Mouse (Mus musculus): ENCODE data around the gene Emp2.

Gene Emp2

DNA sequence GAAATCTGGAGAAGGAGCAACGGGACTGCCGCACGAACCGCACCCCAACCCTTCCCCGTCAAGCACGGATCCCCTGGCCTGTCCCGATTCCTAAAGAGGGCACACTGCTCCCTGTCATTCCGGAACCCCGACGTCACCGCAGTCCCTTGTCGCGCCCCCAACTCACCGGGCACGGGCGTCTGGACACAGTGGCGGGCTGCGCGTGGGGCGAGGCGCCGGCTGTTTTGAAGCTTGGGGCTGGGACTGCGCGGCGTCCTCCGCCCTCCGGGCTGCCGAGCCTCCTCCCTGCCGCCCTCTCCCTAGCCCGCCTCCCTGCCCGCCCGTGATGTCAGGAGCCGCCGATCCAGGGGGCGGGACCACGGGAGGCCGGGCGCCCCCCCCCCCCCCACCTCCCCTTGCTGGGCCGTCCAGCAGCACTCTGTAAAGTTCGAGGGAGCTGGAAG lies at the start of gene Emp2:
Gene Emp2, minus strand, starts transcription at position 323 of the 443 bp plus-strand sequence.
- in situ Hi-C loops (cut with MboI, MseI) = no loop called here

DNA sequence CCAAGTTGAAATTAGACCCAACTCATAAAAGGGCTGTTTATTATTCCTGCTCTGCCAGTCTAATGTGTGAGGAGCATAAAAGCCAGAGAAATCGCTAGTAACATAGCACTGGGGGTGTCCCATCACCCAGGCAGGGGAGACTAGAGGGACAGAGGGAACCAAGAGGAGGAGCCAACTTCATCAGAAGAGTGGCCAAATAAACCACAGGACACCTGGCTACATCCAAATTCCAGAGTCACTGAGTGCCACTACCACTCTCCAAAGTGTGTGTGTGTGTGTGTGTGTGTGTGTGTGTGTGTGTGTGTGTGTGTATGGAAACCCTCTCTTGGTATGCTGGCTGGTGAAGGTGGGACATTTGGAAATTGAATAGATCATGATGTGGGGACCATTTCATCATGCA lies 49.3 kb upstream of the Emp2 start:
- in situ Hi-C loops (cut with MboI, MseI) = loop anchor here (10.0 kb wide), 1 partner anchor 298 kb away; no protein-coding TSS in a partner anchor

DNA sequence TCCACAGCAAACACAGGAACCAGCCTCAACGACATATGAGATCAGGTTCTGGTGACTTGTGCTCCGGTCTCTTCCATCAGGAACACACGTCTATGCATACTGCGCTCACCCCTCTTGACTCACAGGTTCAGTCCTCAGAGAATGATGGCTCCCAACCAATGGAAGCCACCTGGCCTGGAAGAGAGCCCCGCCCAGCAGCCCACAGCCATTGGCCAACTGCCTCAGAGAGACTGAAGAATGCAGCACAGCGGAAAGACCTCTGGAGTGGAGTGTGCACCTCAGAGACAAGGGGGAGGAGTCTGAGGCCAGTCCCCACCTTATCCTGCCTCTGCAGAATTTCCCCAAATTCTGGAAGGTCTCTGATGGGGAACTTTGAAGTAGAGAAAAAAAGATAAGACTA lies 45.5 kb upstream of the Emp2 start:
- in situ Hi-C loops (cut with MboI, MseI) = no loop called here

DNA sequence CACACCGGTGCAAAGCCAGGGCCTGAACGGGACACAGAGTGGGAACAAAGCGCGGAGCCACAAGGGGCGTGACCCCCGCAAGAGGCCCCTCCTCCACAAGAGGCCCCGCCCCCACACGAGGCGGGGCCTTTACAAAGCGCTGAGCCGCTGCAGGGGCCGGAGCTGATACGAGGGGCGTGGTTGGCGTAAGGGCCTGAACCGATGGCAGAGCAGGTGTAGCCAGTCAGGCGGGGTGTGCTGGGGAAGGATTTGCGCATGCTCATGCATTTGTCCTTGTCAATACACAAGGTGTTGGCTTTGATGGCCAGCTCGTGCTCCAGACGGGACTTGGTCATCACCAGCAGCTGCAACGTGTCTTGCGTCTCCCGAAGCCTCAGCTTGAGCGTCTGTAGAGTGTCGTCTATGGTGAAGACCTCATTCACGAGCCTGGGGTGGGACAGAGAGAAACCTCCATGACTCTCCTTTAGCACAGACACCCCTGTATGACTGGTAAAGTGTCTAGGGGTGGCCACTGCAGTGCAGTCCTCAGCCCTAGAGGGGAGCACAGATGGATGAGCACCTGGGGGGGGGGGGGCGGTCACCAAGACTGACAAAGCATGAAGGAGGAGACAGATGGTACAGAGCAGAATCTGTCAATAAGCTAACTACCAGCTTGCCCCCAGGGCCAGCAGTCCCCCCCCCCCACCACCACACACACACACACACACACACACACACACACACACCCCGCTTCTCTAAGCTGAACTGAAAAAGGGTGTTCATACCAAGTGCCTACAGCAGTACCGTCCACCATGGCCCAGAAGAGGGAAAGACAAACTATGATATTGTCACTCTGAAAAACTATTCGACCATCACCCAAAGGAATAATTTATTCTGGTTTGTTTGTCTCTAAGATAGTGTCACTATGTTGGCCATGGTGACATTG lies 44.5 kb upstream of the Emp2 start:
- in situ Hi-C loops (cut with MboI, MseI) = no loop called here

DNA sequence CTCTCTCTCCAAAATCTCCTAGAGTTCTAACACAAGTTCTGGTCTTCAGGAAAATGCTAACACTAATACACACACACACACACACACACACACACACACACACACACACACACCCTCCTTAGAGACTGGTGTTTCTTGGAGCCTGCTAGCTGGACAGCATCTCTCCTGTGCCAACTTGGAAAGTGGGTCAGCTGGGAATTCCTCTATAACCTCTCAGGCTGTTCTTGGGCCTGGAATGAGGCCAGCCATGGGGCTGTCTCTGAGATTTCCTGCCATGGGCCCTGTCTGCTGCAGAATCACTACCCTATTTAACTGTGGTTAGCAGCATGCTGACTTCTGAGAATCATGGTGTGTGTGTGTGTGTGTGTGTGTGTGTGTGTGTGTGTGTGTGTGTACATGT lies 41.2 kb upstream of the Emp2 start:
- in situ Hi-C loops (cut with MboI, MseI) = no loop called here

DNA sequence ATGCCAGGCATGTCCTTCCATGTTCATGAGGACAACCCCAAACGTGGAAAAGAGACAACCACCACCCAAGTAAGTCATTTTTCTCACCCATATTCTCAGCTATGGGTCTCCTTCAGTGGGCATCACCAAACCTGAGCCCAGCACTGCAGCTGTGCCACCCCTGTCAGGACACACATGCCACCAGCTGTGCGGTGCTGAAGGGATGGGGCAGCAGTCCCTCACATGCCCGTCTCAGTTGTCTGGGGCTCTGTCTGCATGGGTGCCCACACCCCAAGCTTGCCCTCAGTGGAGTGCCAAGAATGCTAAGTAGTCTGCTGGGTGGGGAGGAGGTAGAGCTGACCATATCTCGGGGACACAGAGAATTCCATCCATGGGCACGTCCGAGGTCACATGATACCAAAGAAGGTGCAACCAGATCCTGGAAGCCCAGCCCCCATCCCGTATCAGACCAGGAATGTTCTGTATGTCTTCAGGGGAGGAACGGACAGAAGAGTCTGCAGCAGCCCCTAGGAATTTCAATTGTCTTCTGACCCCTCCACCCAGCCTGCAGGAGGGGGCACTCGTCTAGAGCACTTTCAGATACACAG lies 37.4 kb upstream of the Emp2 start:
- in situ Hi-C loops (cut with MboI, MseI) = no loop called here

DNA sequence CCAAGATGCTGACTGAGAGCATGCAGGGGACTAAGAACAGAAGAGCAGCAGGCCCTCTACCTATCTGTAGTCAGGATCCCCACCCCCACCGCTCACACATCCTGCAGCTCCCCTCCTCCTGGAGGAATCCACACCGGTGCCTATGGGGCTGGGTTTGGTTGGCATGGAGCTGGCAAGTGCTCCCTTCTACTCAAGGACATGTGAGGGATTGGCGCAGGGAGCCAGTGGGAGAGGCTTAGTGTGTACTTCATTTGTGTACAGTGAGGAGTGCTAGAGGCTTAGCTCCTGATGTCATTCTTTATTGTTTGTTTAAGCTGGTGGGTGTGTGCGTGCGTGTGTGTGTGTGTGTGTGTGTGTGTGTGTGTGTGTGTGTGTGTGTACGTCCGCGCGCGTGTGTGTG lies 36.1 kb upstream of the Emp2 start:
- in situ Hi-C loops (cut with MboI, MseI) = no loop called here

DNA sequence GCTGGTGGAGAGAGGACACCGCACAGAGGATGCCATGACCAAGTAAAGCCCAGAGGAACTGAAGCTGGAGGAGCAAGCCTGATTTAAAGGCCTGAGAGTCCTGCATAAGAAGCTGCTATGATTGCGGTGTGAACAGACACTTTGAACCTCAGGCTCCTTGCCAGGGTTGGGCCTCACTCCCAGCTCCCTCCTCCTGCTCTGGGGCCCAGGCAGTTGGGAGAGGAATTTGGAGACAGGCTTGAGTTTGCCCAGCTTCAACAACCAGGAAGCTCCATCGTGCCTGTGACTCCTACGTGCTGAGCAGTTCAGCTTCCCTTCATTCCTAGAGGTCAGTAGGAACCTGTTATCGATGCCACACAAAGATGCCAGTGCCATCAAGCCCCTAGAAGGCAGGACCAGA lies 35.7 kb upstream of the Emp2 start:
- in situ Hi-C loops (cut with MboI, MseI) = no loop called here

DNA sequence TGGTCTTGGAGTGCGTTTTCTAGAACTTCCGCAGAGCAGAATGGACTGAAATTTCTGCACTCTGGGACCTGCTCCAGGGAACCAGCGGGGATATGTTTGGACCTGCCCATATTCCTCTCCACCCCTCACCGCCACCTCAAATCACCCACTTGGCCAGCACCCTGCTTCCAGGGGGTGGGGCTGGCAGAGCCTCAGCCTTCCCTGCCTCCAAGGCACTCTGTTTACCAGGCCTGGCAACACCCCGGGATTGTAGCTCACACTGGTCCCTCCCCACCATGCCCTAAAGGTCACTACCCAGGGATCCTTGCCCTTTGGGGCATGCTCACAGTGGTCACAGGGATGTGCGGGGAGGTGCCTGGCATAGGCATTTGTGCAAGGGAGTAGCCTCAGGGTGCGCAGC lies 33.8 kb upstream of the Emp2 start:
- in situ Hi-C loops (cut with MboI, MseI) = no loop called here

DNA sequence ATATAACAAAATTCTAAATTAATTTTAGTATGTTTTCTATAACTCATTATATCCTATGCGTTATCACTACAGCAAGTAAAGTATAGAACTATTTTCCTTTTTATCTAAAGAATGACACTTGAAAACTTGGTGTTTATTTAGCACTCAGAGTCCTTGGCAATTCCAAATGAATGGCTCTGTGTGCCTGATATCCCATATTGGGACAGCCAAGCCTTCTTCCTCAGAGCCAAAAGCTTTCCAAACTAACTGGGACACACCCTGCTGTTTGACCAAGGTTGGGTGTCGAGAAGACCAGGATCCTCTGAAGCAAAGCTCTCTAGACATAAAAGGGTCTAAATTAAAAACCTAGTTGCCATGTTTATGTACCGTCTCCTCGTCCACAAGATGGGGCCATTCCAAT lies 27.3 kb upstream of the Emp2 start:
- in situ Hi-C loops (cut with MboI, MseI) = no loop called here

DNA sequence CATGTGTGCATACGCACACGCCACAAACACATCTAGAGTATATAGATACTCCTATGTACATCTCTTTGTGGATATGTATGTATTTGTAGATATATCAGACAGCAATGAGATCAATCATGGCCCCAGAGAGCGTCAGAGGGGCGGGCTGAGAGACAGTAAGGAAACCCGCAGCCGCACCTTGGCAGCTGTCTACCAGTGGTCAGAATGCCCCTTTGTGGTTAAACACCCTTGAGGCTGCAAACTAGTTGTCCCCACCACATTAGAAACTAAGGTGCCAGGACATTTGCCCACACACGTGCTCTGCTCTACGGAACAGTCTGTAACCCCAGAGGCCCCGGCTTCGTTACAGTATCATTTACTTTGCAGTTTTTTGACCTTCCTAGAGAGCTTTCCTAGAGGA lies 26.2 kb upstream of the Emp2 start:
- in situ Hi-C loops (cut with MboI, MseI) = no loop called here

DNA sequence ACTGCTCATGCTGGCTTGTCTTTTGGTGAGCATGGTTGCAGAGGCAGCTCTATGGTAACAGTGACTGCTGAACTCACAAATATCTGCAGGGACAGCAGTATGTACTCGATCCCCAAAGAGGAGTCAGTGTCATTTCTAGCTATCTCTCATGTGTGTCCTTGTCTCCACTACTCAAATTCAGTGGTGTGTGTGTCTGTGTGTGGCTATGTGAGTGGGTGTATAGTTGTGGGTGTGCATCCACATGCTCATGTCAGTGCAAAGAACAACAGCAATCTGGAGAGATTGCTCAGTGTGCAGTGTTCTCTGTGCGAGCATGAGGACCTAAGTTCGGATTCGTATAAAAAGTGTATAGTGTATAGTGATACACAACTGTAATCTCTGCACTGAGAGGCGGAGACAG lies 24.8 kb upstream of the Emp2 start:
- in situ Hi-C loops (cut with MboI, MseI) = no loop called here

DNA sequence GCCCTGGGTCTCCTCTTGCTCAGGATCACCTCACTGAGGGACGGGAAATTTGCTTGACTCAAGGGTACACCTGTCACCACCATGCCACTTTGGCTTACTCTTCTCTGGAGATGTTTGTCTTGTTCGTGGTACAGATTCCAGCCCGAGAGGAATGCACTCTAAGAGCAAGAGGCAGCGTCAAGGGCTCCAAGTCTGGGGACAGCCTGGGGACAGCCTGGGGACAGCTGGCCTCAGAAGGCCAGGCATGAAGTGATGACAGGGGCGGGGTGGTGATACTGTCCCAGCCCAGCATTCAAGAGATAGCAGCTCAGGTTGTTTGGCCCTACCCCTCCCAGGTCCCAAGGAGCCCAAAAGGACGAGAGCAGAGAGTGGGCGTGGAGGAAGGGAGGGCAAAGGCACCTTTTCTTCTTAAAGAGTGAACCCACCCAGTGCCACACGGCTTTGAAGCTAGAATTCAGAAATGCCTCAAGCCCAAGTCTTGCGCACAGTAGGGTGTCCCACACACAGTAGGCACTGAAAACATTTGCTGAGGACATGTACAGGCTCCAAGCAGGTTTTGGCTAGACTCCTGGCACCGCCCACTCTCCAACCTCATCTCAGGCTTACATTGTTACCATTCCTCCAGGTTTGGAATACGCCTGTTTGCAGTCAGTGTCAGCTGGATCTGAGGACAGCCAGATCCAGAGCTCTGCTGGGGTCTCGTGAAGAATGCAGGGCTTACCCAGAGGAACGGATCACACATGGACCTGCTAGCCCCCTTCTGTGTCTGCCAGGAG lies 23.8 kb upstream of the Emp2 start:
- in situ Hi-C loops (cut with MboI, MseI) = no loop called here

DNA sequence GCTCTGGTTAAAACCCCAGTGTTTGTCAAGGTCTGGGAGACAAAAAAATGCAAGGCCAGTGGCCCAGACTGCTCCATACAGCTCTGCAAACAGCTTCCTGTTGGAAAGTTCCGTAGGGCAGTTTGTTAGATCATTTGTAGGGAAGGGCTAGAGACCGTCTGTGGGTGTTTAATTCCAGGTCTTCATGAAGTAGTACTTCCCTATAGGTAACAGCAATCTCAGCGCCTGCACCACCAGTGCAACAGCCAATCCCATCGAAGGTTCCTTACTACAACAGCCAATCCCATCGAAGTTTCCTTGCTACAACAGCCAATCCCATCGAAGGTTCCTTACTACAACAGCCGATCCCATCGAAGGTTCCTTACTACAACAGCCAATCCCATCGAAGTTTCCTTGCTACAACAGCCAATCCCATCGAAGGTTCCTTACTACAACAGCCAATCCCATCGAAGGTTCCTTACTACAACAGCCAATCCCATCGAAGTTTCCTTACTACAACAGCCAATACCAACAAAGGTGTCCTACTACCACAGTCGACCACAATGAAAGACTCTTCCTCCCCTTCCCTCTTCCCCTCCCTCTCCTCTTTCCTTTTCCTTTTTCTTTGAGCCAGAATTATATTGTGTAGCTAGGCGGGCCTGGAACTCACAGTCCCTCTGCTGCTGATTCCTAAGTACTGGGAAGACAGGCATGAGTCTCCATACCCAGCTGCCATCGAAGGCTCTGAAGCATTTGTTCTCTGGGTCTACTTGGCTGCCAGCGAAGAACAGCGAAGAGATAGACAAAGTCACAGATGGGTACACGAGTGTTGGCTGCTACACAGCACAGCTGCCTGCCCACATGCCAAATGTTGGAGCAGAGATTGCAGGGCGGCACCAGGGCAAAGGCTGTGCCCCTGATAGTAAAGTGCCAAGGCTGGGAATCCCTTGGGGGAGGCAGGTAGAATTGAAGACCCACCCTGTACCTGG lies 23.0 kb upstream of the Emp2 start:
- in situ Hi-C loops (cut with MboI, MseI) = no loop called here

DNA sequence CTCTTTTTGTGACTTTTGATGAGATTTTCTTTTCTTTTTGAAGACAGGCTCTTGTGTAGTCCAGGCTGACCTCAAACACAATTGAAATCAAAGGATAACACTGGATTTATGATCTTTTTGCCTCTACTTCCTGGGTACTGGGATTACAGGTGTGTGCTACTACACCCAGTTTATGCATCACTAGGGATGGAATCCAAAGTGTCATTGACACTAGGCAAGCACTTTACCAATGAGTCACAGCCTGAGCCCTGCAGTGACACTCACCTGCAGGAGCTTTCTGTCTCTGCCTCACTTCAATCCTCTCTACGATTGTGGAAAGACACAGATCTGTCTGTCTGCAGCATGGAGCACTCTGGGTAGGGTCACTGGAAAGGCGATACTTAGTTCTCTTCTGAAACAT lies 22.2 kb upstream of the Emp2 start:
- in situ Hi-C loops (cut with MboI, MseI) = no loop called here

DNA sequence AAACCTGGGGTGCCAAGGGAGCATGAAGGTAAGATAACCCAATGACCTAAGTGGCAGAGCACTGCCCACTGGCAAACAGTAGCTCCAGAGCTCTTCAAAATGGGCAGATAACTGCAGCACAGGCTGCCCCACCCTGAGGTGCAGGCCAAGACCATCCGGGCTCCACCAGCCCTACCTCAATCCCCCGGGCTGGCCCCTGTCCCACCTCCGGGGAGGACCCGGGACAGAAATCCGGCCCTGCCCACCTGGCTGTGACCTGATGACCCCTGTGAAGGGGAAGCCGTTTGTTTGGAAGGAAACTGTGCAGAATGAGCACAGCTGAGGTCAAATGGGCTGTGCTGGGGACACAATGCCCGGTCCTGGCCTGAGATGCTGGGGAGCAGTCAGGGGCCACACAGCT lies 19.0 kb upstream of the Emp2 start:
- in situ Hi-C loops (cut with MboI, MseI) = no loop called here

DNA sequence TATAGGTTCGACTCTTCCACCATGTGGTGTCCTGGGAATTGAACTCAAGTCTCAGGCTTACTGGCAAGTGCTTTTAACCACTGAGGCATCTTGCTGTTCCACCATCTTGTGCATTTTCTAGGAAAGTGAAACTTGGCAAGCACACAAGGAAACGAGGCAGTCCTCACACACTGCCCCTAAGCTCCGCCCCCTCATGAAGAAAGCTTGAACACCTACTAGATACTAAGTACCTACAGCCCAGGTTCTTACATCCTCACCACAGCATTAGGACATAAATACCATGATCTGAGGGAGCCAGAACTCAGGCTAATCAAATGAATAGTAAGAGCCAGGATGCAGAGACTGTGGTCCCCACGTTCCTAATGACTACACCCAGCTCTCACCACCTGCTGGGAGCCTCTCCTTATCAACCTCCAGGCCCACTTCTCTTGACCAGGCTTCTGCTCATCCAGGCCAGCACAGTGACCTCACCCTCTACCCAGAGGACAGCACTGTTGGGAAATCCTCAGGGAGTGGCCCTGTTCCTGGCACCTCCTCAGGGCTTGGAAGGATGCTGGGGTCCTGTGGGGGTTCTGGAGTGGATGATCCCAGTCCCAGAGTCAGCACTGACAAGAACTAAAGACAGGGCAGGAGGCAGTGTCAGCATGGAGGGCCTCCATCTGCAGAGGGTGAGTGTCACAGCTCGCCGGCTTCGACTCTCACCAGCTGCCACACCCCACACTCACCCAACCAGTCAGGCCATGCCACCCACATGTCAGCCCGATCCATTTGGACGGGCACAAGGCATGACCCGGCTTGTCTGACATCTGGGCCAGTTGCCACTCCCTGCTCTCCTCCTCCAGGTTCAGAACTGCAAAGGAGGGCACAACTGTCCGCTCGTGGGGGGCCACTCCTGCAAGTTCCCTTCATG lies 17.1 kb upstream of the Emp2 start:
- in situ Hi-C loops (cut with MboI, MseI) = no loop called here

DNA sequence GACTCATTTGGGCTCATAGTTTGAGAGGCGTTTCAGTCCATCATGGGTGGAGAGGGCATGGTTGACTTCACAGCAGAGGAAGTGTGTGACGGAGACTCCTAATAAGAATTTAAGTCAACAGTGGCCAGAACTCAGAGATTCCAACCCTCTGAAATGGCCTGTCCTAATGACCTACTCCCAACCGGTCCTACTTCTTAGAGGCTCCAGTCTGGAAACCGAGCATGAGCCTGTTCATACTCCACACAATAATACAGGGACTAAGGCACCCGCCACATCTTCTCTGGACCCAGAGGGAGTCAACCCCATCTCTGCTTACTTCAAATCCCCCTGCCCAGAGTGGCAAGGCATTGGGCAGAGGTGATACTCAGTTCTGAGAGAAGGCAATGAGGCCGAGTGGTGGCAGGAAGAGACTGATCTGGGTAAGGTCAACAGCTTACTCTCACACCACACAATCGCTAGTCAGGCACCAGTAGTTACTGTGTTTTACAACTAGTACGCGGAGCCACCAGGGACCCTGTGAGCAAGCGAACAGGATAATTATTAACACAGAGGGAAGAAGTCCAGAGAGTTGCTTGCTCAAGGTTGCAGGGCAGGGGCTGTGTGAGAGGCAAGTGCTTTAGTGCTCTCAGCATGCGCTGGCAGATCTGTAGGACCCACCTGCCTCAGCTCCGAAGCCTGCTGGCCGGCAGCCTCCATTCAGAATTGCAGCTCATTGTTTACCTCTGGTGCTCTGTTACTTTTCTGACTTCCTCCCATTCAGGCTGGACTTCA lies 14.0 kb upstream of the Emp2 start:
- in situ Hi-C loops (cut with MboI, MseI) = no loop called here

DNA sequence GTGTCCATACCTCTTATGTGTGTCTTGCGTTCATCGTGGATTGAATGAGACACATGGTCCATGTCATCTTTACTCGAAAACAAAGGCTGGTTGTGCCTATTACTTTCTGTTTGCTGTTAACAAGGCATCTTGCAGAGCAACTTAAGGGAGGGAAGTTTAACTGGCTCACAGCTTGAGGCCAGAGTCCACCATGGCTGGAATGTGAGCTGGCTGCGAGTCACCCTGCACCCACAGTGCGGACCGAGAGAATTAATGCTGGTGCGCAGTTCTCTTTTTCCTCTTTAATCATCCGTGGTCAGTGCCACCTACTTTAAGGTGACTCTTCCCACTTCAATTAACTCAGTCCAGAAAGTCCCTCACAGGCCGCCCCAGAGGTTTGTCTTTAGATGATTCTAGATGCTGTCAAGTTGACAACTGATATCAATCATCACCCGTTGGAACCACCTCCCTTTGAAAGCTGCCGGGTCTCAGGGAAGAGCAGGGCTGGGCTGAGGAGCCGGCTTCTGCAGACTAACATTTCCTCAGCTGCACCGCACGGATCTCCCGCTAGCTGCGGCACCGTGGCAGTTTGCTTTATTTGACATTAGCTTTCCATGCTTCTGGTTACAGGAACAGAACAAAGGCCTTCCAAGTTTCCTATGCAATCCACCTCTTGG lies 6.3 kb upstream of the Emp2 start:
- in situ Hi-C loops (cut with MboI, MseI) = no loop called here
